Mouse (Mus musculus): ENCODE measurements around the gene Hoxa9. TPM values are rescaled to one million over a fixed set of nuclear protein-coding genes. Genes with fewer than 3 reads are reported as not detected.
A peak's percentile ranks its signal among the peaks of the same experiment; 100 is the strongest.

Gene Hoxa9
- polyA plus RNA-seq, 1 experiment from 2014 or later = not detected

DNA sequence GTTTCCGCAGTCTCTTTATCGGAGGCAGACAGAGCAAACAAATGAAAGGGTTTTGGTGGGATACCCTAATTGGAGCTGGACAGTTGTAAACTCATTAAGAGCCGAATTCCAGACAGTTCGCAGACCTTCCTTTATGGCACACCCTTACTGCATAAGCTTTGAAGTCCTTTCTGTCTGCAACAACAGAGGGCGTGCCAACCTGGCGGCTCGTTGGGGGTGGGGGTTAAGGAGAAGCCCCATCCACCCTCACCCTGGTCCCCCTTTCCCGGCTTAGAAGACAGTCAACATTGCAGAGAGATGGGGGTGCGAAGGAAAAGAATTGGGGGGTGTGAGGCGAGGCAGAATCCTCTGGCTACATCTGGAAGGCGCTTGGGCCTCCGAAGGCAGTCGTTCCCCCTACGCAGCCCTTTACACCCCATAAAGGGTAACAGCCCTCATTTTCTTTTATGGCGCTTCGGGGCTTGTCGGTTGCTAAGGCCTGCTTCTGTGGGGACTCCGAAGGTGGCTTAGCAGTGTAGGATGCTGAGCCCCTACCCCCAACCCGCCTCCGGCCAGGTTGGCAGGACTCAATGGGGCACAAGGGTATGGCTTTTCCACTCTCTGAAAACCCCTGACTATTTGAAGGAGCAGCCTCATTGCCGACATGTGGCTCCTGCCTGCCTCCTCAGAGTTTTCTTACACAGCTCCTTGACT is 8.8 kb downstream of the Hoxa9 start:
- DNase-seq (no peak), ATAC-seq (ENCODE audit: low FRiP score, low TSS enrichment) (no peak)
- Histone ChIP-seq H3K4me2 (ENCODE audit: low read length) (peak overlapping the region; percentile 79; the same call in 1 of the 2 replicates), H3K9ac (replicated peaks; ENCODE audit: low read length) (no peak overlapping the region), H3K36me3 (ENCODE audit: control insufficient read depth, insufficient read depth, low read length) (no peaks in the 10 kb centered on the region), H3K4me1 (ENCODE audit: control insufficient read depth, insufficient read depth, low read length) (0 out of 2 replicates have a peak, but pooled peaks cover under 1% of the 10 kb centered on the region), H3K27ac (replicated peaks; ENCODE audit: low read depth, low read length) (no peak overlapping the region), H3K9me3 (ENCODE audit: control insufficient read depth, low read length) (no peaks in the 10 kb centered on the region), H3K4me3 (replicated peaks; ENCODE audit: low read depth, low read length) (0 out of 2 replicates have a peak overlapping the region, but pooled peaks have one; percentile 41), H3K27me3 (ENCODE audit: control insufficient read depth, insufficient read depth, low read length) (peaks cover 97% of the 10 kb centered on the region)
- 5% methylated on average over 21 of the region's 21 CpGs for WGBS

DNA sequence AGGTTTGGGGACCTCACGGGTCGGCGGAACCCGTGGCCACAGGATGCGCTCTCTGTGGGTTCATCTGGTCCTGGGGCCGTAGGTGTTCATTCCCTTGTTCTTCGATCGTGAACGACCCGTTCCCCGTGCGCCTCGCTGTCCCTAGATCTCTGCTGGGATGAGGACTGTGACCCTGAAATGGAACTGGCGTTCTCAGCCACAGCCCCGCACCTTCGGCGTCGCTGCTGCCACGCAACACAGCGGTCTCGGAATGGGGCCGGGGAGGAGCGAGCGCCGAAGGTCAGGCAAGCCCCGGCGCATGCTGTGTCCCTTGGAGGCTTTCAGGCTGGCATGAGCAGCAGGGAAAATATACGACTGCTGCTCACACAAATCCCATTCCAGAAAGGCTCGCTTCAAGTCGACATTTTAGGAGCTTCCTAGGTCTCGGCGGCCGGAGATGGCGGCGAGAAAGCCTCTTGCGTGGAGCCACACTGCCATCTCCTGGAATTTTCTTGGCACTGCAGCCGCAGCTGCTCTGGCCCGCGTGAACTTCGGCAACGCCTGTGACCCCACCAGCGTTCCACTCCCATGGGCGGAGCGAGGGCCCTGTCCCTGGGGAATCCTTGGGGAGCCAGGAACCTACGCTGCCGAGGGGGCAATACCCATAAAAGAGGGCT is 9.4 kb downstream of the Hoxa9 start, which contains the start of gene Hoxa7:
Hoxa7 (minus strand) TSS at position 518 of the 656 bp plus-strand sequence.
- 1% methylated on average over 46 of the region's 46 CpGs for WGBS
- ATAC-seq (ENCODE audit: low FRiP score, low TSS enrichment) = peak; percentile 58; the same call in 1 of the 2 replicates
- H3K4me2 ChIP-seq (ENCODE audit: low read length) = peak within 1 kb of the TSS; percentile 79
- peak within 1 kb of the TSS; percentile 41 for H3K4me3 ChIP-seq (replicated peaks; ENCODE audit: low read depth, low read length)
- peaks cover 97% of the 10 kb centered on the region for H3K27me3 ChIP-seq (ENCODE audit: control insufficient read depth, insufficient read depth, low read length)
- 0 out of 2 replicates have a peak, but pooled peaks cover 3% of the 10 kb centered on the region for H3K4me1 ChIP-seq (ENCODE audit: control insufficient read depth, insufficient read depth, low read length)
- peak within 1 kb of the TSS; percentile 31; the same call in 1 of the 2 replicates for H3K9ac ChIP-seq (replicated peaks; ENCODE audit: low read length)
- DNase-seq = peak; percentile 92
- no peaks in the 10 kb centered on the region for H3K36me3 ChIP-seq (ENCODE audit: control insufficient read depth, insufficient read depth, low read length)
- H3K9me3 ChIP-seq (ENCODE audit: control insufficient read depth, low read length) = no peaks in the 10 kb centered on the region
- H3K27ac ChIP-seq (replicated peaks; ENCODE audit: low read depth, low read length) = no peak within 1 kb of the TSS

DNA sequence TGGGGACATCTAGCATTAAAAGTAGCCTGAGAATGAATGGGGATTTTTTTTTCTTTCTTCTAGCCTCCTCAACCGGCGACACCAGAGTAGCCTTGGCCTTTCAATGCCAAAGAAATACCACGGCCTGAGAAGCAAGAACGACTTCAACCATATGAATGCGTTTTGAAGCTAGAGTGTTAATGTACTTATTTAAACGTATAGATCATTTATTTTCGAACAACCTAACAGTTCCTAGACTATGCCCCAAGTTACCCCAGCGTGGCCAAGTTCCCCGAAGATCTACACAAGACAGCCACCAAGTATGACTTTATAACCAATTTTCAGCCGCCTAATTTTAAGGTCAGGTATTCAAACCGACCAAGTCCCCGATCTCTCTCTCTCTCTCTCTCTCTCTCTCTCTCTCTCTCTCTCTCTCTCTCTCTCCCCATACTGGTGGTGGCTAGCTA is 10.0 kb downstream of the Hoxa9 start:
- Histone ChIP-seq H3K27ac (replicated peaks; ENCODE audit: low read depth, low read length) (no peak overlapping the region), H3K9me3 (ENCODE audit: control insufficient read depth, low read length) (no peaks in the 10 kb centered on the region), H3K4me1 (ENCODE audit: control insufficient read depth, insufficient read depth, low read length) (0 out of 2 replicates have a peak, but pooled peaks cover 3% of the 10 kb centered on the region), H3K27me3 (ENCODE audit: control insufficient read depth, insufficient read depth, low read length) (peaks cover 98% of the 10 kb centered on the region), H3K4me2 (ENCODE audit: low read length) (peak overlapping the region; percentile 79; the same call in 1 of the 2 replicates), H3K9ac (replicated peaks; ENCODE audit: low read length) (no peak overlapping the region), H3K36me3 (ENCODE audit: control insufficient read depth, insufficient read depth, low read length) (no peaks in the 10 kb centered on the region), H3K4me3 (replicated peaks; ENCODE audit: low read depth, low read length) (peak overlapping the region; percentile 41)
- DNase-seq (no peak), ATAC-seq (ENCODE audit: low FRiP score, low TSS enrichment) (no peak)
- 7% methylated on average over 12 of the region's 12 CpGs for WGBS

DNA sequence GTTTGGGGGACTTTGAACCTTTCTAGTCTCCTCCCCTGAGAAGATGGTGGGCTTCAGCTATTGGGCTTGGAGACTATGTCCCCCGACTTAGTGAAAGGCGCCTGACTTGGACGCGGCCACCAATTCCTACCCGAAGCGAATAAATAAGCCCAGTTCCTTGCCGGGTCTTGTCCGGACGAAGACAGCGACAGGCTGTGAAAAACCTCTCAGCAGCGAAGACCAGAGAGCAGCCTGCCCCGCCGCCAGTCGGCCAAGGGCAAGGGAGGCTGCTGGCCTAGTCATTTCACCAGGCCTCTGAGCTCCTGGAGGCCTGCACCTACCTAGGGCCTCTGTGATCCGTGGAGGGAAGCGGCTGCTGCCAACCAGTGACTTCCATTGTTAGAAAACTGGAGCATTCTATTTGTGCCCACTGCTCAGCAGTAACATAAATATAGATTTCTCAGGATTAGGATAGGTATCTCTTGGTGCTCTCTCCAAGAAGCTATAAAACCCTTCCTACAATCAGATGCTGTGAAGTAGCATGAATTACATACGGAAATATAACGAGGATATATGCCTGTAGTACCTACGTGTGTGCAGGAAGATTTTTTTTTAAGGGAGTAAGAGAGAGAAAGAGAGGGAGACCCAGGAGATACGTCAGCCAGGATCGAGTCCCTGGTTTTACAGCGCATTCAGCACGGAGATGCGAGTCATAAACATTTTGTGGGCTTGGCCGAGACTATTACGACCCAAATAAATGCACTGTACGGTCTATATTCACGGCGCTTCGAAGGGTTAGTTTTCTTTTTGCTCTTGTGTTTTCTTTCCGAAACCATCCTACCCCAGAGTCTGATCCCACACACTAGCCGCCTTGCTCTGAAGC is 10.7 kb downstream of the Hoxa9 start:
- H3K27ac ChIP-seq (replicated peaks; ENCODE audit: low read depth, low read length) = no peak overlapping the region
- H3K4me1 ChIP-seq (ENCODE audit: control insufficient read depth, insufficient read depth, low read length) = 0 out of 2 replicates have a peak, but pooled peaks cover 3% of the 10 kb centered on the region
- H3K4me3 ChIP-seq (replicated peaks; ENCODE audit: low read depth, low read length) = no peak overlapping the region
- ATAC-seq (ENCODE audit: low FRiP score, low TSS enrichment) (no peak), DNase-seq (no peak)
- H3K36me3 ChIP-seq (ENCODE audit: control insufficient read depth, insufficient read depth, low read length) = no peaks in the 10 kb centered on the region
- no peak overlapping the region for H3K9ac ChIP-seq (replicated peaks; ENCODE audit: low read length)
- no peak overlapping the region for H3K4me2 ChIP-seq (ENCODE audit: low read length)
- peaks cover 98% of the 10 kb centered on the region for H3K27me3 ChIP-seq (ENCODE audit: control insufficient read depth, insufficient read depth, low read length)
- H3K9me3 ChIP-seq (ENCODE audit: control insufficient read depth, low read length) = no peaks in the 10 kb centered on the region
- 12% methylated on average over 32 of the region's 32 CpGs for WGBS

DNA sequence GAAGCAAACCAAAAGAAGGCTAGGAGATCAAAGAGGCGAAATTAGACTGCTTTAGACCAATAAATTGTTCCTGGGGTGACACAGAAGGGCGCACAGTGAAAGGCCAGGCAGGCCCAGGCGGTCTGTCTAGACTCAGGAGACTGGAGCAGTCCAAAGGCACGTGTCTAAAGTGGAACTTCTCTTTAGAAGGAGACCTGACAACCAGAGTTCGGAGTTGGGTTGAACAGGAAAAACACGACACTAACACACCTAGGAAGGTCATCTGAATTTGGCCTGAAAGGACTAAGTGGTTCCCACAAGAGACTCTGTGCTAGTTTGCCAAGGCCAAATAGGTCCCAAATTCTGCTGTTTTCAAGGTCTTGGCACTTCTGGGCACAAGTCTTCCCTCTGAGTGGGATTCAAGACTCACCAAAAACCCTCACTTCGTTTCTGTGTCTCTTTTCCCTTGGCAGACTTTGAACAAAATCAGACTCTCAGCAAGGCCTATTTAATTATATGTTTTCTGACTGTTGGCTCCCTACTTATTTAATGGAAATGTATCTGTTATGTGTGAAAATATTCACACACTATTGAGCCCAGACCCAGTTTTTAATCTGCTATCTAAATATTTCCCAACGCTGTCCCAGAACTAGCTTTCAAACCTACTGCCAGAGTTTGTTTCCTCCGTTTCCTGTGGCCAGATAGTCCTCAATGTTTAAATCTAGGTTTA is 11.5 kb downstream of the Hoxa9 start:
- Histone ChIP-seq H3K4me1 (ENCODE audit: control insufficient read depth, insufficient read depth, low read length) (0 out of 2 replicates have a peak, but pooled peaks cover 3% of the 10 kb centered on the region), H3K9me3 (ENCODE audit: control insufficient read depth, low read length) (no peaks in the 10 kb centered on the region), H3K36me3 (ENCODE audit: control insufficient read depth, insufficient read depth, low read length) (no peaks in the 10 kb centered on the region), H3K27me3 (ENCODE audit: control insufficient read depth, insufficient read depth, low read length) (peaks cover 98% of the 10 kb centered on the region), H3K4me2 (ENCODE audit: low read length) (no peak overlapping the region), H3K4me3 (replicated peaks; ENCODE audit: low read depth, low read length) (no peak overlapping the region), H3K9ac (replicated peaks; ENCODE audit: low read length) (no peak overlapping the region), H3K27ac (replicated peaks; ENCODE audit: low read depth, low read length) (no peak overlapping the region)
- DNase-seq = no peak
- WGBS = 12% methylated on average over 9 of the region's 9 CpGs
- no peak for ATAC-seq (ENCODE audit: low FRiP score, low TSS enrichment)

DNA sequence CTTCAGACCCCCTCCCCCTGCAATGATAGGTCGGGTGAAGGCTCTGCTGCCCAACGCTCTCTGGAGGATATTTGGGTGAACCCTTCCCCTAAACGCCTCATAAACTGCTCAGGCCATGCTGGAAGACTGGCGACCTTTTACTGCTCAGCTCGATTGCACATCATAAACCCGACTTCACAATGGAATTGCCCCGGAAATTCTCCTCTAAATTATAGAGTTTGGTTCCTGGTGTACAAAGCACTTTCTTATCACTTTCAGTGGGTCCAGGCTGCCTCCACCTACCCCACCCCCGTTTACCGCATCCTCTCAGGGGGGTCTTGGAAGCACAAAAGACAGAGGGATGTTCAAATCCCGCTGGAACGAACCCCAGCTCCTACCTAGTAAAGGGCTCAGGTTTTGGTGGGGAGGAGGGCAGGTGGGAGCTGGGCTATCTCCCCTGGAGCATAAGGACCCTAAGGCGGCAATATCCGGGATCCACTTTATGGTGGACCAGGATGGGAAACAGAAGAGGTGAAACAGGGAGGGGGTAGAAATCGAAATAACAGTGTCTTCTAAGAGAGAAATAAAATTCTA is 12.2 kb downstream of the Hoxa9 start:
- Histone ChIP-seq H3K4me2 (ENCODE audit: low read length) (no peak overlapping the region), H3K9ac (replicated peaks; ENCODE audit: low read length) (no peak overlapping the region), H3K27ac (replicated peaks; ENCODE audit: low read depth, low read length) (no peak overlapping the region), H3K9me3 (ENCODE audit: control insufficient read depth, low read length) (no peaks in the 10 kb centered on the region), H3K27me3 (ENCODE audit: control insufficient read depth, insufficient read depth, low read length) (peaks cover 98% of the 10 kb centered on the region), H3K4me3 (replicated peaks; ENCODE audit: low read depth, low read length) (no peak overlapping the region), H3K36me3 (ENCODE audit: control insufficient read depth, insufficient read depth, low read length) (no peaks in the 10 kb centered on the region), H3K4me1 (ENCODE audit: control insufficient read depth, insufficient read depth, low read length) (0 out of 2 replicates have a peak, but pooled peaks cover 3% of the 10 kb centered on the region)
- ATAC-seq (ENCODE audit: low FRiP score, low TSS enrichment) (no peak), DNase-seq (no peak)
- WGBS = 5% methylated on average over 14 of the region's 14 CpGs

DNA sequence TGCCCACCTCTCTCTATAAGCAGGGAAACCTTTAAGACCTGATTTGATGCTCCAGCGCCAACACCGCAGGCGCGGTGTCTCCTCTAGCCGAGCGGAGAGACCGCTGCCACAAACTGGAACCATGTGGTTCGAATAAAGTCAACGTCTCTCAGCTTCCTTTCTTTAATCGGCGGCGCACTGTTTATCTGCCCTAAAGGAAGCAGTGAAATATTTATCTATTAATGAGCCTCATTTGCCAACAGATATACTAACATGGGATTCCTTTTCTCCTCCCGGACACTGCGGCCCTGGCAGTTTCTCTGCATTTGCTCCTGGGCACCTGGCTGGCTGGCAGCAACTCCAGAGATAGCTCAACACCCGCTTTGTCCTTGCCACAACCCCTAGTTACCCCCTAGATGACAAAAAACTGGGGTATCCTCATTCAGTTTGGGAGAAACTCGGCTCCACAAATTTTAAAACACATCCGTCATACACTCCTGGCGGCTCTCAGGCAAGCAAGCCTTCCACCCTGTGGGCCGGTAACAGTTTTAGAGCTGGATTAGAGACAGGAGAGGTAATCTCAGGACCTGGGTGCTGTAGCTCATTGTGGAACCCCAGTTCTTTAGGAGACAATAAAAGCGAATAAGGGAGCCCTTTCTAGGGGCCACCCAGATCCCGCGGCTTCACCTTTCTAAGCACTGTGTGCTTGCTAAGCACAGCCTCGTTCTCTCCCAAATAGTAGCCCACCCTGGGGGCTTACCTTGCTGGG is 12.8 kb downstream of the Hoxa9 start:
- WGBS = 4% methylated on average over 23 of the region's 23 CpGs
- peaks cover 98% of the 10 kb centered on the region for H3K27me3 ChIP-seq (ENCODE audit: control insufficient read depth, insufficient read depth, low read length)
- no peak overlapping the region for H3K27ac ChIP-seq (replicated peaks; ENCODE audit: low read depth, low read length)
- H3K36me3 ChIP-seq (ENCODE audit: control insufficient read depth, insufficient read depth, low read length) = no peaks in the 10 kb centered on the region
- 0 out of 2 replicates have a peak, but pooled peaks cover 3% of the 10 kb centered on the region for H3K4me1 ChIP-seq (ENCODE audit: control insufficient read depth, insufficient read depth, low read length)
- no peak for ATAC-seq (ENCODE audit: low FRiP score, low TSS enrichment)
- H3K4me2 ChIP-seq (ENCODE audit: low read length) = no peak overlapping the region
- H3K9me3 ChIP-seq (ENCODE audit: control insufficient read depth, low read length) = no peaks in the 10 kb centered on the region
- no peak overlapping the region for H3K4me3 ChIP-seq (replicated peaks; ENCODE audit: low read depth, low read length)
- DNase-seq = no peak
- no peak overlapping the region for H3K9ac ChIP-seq (replicated peaks; ENCODE audit: low read length)
